Mouse (Mus musculus) gastrocnemius, adult 8-10 months (tissue): ENCODE measurements around the gene Sfn. TPM values are rescaled to one million over a fixed set of nuclear protein-coding genes. Genes with fewer than 3 reads are reported as not detected.
"Not testable (repeated sequence)": the region's sequence is repeated elsewhere in the genome, so short reads cannot be mapped to it uniquely, and the experiment has no call there.

Experiments
- DNase-seq, 2 experiments: peaks; one replicate each; pipeline ENCODE4 v3.0.0; 2022; ENCODE audit warnings: low spot score in 2 of 2
- total RNA-seq, 4 experiments: library from RNA; stranded (reverse); gene quantifications; 2 replicates each; pipeline ENCODE4 v1.2.4; 2022

Sfn gene
- total RNA-seq: 1 to 10 TPM in 1 of 4 experiments, under 1 TPM in 3; 0.51 to 1.3 (median 0.79) TPM

DNA sequence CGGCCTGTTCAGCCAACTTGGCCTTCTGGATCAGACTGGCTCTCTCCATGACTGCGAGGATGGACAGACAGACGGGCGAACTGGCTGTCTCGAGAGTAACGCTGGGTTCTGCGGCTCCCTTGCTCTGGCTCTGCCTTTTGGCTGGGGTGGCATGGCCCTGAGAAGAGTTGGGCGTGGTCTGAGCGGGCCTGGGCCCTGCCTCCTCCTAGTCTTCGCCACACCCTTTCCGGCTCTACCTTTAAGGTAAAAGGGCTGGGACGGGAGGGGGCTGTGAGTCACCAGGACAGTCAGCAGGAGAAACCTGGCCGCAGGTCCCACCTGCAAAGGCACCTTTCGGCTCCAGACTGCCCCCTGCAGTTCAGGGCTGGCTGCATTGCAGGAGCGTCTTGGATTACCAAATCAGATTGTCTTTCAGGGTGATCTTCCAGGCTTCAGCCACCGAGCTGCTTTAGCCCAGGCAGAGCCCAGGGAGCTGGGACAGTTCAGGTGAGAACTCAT, at the start of gene Sfn:
Gene Sfn, minus strand, starts transcription at position 448 of the 498 bp plus-strand sequence.
- peak; percentile 23 to 43 for DNase-seq

- DNase-seq: no peak
Measured at GRCm38 (mm10) chr4:133651445-133651844, 49.5 kb upstream of the Sfn start.

- DNase-seq: peak; percentile 64 to 65
Measured at GRCm38 (mm10) chr4:133649989-133650699, 48.2 kb upstream of the Sfn start, which contains the start of gene Zdhhc18. TSS of gene Zdhhc18 (minus strand) at chr4:133650154.

GRCm38 (mm10) chr4:133649464-133649863, 47.5 kb upstream of the Sfn start:
- DNase-seq: not testable (repeated sequence)

- DNase-seq: no peak
Measured at GRCm38 (mm10) chr4:133645680-133646079, 43.7 kb upstream of the Sfn start.

- DNase-seq: no peak
Measured at GRCm38 (mm10) chr4:133645195-133645594, 43.2 kb upstream of the Sfn start.

GRCm38 (mm10) chr4:133634043-133634410, 32.1 kb upstream of the Sfn start:
- no peak for DNase-seq

DNA sequence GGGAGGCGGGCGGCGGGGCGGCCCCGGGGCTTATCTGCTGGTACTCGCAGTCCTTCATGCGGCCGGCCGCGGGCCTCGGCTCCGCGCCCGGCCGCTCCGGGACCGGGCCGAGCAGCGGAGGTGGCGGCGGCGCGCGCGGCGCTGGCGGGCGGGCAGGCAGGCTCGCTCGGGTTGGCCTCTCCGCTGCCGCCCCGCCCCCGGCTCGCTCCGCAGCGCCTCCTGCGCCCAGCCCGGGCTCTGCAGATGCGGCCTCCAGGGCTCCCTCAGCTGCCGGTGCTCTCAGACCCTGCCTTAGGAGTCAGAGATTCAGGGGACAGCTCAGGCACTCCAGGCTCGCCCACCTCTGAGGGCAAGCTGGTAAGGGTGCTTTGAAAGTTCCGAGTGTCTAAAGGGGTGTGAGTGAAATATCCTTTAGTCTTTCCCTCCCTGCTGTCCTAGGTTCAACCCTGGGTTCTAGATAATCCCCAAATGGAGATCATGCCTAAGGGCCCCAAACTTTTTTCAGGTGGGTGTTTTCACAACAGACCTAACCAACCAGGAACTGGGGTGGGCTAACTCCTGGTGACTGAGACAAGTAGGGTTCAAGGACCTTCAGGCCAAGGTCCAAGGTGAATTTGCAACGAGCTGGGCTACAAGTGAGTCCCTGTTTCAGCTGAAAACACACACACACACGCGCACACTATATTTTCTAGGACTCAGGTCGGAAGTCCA, 31.5 kb upstream of the Sfn start:
- DNase-seq: peak; percentile 84 to 85

GRCm38 (mm10) chr4:133632483-133633327, 30.7 kb upstream of the Sfn start:
- DNase-seq: no peak

DNA sequence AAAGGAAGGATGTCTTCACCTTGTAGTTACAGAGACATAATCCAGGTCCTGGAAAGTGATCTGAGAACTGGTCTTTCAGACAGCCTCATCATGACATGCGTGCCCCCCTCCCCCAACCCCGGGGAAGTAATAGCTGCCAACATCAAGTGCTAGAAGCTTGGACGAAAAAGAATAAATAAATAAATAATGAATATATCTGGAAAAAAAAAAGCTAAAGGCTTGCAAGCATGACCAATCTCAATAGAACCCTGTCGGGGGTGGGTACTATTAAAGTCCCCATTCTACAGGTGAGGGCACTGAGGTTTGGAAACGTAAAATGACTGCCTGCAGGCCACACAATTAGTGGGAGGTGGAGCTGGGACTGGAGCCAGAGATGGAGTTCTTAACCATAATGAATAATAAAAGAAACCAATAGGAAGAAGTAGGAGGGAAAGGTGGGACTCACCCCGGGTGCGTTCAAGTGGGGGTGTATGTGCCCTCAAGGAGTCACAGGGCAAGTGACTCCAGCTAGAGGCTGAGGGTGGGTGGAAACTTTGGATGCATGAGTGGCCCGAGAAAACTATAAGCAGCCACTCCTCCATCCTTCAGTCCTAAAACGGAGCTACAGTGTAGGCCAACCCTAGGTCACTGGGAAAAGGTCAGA, 29.9 kb upstream of the Sfn start:
- DNase-seq: no peak

DNA sequence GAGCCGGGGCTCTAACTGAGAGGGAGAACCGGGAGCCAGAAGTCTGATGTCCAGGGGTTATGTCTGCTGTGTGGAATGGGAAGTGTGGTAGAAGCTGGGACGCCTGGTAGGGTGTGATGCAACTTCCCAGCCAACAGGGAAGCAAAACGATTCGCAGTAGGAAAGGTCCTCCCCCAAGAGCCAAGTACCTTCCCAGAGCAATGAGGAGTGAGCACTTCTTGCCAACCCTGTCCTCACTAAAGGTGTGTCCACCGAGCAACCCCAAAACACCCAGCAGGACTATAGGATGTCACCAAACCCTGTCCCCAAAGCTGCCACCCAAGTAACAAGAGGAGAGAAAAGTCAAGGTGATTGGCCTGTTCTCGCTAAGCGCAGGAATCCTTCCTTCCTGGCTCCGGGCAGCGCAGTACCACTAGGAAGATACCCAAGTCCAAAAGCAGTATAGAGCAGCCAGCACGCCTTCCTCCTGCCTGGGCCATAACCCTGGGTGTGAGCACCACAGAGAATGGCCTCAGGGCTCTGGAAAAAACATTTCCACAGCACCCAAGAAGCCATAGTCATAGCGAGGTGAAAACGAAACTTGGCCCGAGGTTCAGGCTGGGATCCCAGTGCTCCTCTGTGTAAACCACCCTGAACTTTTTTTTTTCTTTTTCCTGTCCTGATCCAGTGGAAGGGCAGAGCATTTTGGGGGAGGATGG, 29.3 kb upstream of the Sfn start:
- DNase-seq: no peak

- DNase-seq: no peak
Measured at GRCm38 (mm10) chr4:133630326-133630920, 28.5 kb upstream of the Sfn start.

DNA sequence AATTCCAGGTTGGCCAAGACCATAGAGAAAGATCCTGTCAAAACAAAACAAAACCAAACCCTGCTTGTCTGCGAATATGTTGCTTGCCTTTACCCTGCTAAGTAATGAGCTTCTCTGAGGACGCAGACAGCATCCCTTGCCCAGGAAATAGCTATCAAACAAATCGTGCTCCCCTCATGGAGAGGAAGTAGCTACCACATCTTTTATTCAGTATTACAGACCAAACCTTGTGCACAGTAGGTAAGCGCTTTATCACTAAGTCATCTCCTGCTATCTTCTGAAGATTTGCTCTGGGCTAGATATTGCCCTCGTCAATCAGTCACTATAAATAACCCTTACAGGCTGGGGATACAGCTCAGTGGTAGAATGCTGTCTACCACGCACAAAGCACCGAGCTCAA, 27.2 kb upstream of the Sfn start:
- no peak for DNase-seq

DNA sequence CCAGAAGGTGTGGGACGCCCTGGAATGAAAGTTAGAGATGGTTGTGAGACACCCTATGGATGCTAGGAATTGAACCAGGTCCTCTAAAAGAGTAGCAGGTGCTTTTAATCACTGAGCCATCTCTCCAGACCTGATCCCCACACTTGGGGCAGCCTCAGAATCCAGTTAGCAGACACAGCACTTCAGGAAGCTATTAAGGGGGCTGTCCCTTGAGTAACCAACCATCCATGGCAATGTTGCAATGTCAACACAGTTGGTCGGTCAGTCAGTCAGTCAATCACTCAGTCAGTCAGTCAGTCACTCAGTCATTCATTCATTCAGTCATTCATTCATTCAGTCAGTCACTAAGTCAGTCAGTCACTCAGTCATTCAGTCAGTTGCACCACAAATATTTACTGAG, 26.5 kb upstream of the Sfn start:
- DNase-seq: no peak

GRCm38 (mm10) chr4:133627039-133627438, 25.1 kb upstream of the Sfn start:
- no peak for DNase-seq

- DNase-seq: no peak
Measured at GRCm38 (mm10) chr4:133626621-133627020, 24.7 kb upstream of the Sfn start.

DNA sequence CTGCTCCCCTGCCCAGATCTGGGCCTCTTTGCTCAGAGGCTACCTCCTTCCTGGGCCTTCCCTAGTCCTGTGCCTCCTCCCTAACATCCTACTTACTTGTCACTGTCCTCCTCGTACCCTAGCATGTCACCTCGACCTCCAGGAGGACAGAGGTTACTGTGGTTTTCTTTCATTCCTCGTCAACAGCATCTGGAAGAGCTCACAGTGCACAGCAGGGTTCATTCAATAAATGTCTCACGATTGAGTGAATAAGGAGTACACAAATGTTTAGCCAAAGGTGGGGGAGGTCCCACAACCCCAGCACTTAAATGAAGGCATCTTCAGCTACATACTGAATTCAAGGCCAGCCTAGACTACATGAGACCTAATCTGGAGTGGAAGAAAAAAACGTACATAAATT, 24.3 kb upstream of the Sfn start:
- DNase-seq: no peak

DNA sequence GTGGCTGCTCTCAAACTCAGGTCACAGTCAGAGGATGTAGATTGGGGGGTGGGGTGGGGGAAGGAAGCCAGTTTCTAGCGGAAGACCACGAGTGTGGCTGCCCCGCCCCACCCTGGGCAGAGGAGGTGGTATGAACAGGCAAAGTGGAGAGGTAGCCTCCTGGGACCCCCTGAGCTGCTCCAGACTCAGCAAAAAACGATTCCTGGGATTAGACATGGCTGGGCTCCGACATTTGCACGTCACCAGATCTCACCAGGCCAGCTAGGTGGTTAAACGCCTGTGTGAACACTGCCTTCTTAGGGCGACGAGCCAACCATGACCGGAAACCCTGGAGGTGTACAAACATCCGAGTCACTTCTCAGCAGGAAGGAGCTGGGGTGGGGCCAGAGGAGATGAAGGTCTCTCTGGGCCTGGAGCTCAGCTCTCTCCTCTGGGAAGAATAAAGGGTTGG, 23.7 kb upstream of the Sfn start:
- no peak for DNase-seq

DNA sequence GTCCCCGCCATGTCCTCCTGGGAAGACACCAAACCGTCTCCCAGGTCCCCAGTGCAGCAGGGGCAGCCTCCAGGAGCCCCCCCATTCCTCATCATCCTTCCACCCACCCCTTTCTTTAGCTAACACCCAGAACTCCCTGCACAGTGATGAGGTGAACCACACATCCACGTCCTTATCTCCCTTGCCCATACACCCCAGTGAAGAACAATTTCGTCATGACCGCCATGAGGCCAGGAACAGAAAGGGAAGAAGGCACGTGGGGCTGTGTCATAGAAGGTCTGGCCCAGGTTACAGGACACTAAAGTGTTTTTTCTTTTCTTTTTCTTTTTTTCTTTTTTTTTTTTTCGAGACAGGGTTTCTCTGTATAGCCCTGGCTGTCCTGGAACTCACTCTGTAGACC, 22.9 kb upstream of the Sfn start:
- no peak for DNase-seq

GRCm38 (mm10) chr4:133622161-133622695, 20.3 kb upstream of the Sfn start:
- DNase-seq: no peak
